Mouse (Mus musculus) cerebellum, postnatal 10 days (tissue): ENCODE measurements at regions not wholly inside any gene's neighbourhood (a gene's known extent, or its start where the extent isn't known, plus 50 kb on each side); places are given as distances from the start of the nearest gene placed in this dataset.
A peak's percentile ranks its signal among the peaks of the same experiment; 100 is the strongest.

Source experiments
- DNase-seq, 2 experiments: peaks; one replicate each; pipeline ENCODE4 v3.0.0; 2021; ENCODE audit warnings: mixed read lengths in 2 of 2

GRCm38 (mm10) chr1:91678789-91679188, 122.5 kb upstream of the Twist2 start:
- DNase-seq, result no peak

- no peak for DNase-seq
Observed at GRCm38 (mm10) chr1:91685031-91685430, 116.2 kb upstream of the Twist2 start.

GRCm38 (mm10) chr1:91685789-91686188, 115.5 kb upstream of the Twist2 start:
- no peak for DNase-seq

- no peak for DNase-seq
Observed at GRCm38 (mm10) chr1:91691601-91692000, 109.7 kb upstream of the Twist2 start.

GRCm38 (mm10) chr1:91692709-91693460, 108.4 kb upstream of the Twist2 start:
- no peak for DNase-seq

- no peak for DNase-seq
Observed at GRCm38 (mm10) chr1:91697053-91697452, 104.2 kb upstream of the Twist2 start.

GRCm38 (mm10) chr1:91701475-91701874, 99.8 kb upstream of the Twist2 start:
- DNase-seq, result no peak

GRCm38 (mm10) chr1:91702021-91702420, 99.2 kb upstream of the Twist2 start:
- DNase-seq, result no peak

- no peak for DNase-seq
Observed at GRCm38 (mm10) chr1:91702737-91703136, 98.5 kb upstream of the Twist2 start.

GRCm38 (mm10) chr1:91705451-91705850, 95.8 kb upstream of the Twist2 start:
- DNase-seq, result no peak

GRCm38 (mm10) chr1:91708550-91709243, 92.6 kb upstream of the Twist2 start:
- DNase-seq, result peak; percentile 90 to 95

GRCm38 (mm10) chr1:91709244-91709600, 92.0 kb upstream of the Twist2 start:
- peak; percentile 20 to 31 for DNase-seq

GRCm38 (mm10) chr1:91713131-91713530, 88.1 kb upstream of the Twist2 start:
- DNase-seq, result no peak

GRCm38 (mm10) chr1:91714266-91714665, 87.0 kb upstream of the Twist2 start:
- no peak for DNase-seq

- DNase-seq, result no peak
Observed at GRCm38 (mm10) chr1:91715341-91715740, 85.9 kb upstream of the Twist2 start.

- DNase-seq, result no peak
Observed at GRCm38 (mm10) chr1:91715791-91716190, 85.5 kb upstream of the Twist2 start.

GRCm38 (mm10) chr1:91716836-91717235, 84.4 kb upstream of the Twist2 start:
- DNase-seq, result no peak

- DNase-seq, result no peak
Observed at GRCm38 (mm10) chr1:91717961-91718360, 83.3 kb upstream of the Twist2 start.

- DNase-seq, result no peak
Observed at GRCm38 (mm10) chr1:91729246-91729645, 72.0 kb upstream of the Twist2 start.

- DNase-seq, result no peak
Observed at GRCm38 (mm10) chr1:91730281-91730680, 71.0 kb upstream of the Twist2 start.

GRCm38 (mm10) chr1:91731703-91732102, 69.6 kb upstream of the Twist2 start:
- no peak for DNase-seq

GRCm38 (mm10) chr1:91732461-91732861, 68.8 kb upstream of the Twist2 start:
- peak; percentile 69 to 73 for DNase-seq

- DNase-seq, result no peak
Observed at GRCm38 (mm10) chr1:91734731-91735130, 66.5 kb upstream of the Twist2 start.

GRCm38 (mm10) chr1:91735436-91735835, 65.8 kb upstream of the Twist2 start:
- DNase-seq, result no peak
